Mouse (Mus musculus) 3T3-L1 (cell line): ENCODE measurements at regions not wholly inside any gene's neighbourhood (a gene's known extent, or its start where the extent isn't known, plus 50 kb on each side); places are given as distances from the start of the nearest gene placed in this dataset.

Experiments
- DNase-seq: peaks from one replicate; pipeline ENCODE4 v3.0.0-alpha.2; 2015; ENCODE audit warnings: low read depth, low spot score

- peak; percentile 28 for DNase-seq
Observed at GRCm38 (mm10) chr7:54734039-54734438, 101.3 kb upstream of the Luzp2 start.

GRCm38 (mm10) chr7:54734861-54735260, 100.4 kb upstream of the Luzp2 start:
- no peak for DNase-seq

DNA sequence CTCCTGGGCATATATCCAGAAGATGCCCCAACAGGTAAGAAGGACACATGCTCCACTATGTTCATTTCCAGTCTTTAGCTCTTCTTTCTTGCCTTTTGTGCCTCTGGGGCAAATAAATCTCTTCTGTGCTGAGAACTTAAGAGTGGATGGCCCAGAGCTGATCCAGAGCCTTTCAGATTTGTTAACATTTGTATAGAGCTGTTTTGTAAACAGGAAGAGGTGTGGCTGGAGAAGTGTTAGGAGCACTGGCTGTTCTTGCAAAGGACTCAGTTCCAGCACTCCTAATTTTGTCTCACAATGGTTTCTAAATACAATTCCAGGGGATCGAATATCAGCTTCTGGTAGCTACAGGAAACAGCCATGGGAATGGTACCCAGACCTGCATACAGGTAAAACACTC, 68.0 kb upstream of the Luzp2 start:
- no peak for DNase-seq

DNA sequence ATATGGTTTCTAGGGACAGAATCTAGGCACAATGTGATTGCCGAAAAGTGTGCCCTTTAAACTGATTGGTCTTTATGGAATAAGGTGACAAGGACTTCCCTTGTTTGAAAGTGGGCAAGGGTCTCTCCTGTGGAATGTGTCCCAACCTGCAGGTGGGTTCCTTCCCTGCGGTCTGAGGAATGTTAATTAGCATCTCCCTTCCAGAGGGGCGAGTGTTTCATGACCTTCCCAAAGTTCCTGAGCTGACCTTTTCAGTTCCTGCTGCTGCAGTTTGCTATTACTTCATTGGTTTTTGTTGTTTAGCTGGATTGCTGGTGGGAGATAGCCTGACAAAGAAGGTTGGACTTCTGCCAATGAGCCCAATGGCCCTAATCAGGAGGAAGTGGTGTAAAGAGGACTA, 66.6 kb upstream of the Luzp2 start:
- DNase-seq = no peak

DNA sequence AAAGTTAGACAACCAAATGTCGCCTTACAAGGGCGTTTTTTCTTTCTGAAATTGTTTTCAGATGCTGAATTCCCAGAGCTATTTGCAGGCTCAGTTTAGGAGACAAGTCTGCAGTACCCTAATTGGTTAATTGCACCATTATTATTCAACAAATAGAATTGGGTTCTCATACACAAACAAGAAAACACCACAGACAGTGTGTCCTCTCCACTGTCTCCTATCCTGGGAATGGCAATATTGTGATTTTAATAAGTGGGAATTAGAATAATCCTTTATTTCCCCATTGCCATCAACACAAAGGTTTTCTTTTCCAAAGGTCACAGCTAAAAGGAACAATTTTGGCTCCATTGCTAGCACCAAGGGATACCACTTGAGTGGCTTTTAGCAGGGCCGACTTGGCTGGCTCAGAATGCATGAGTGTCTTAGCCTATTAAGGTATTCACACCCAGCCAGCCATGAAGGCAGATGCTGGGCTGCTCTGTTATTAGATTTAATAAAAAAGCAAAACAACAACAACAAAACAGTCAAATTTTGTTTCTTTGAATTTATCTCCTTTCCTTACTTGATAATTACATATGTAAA, 53.3 kb upstream of the Luzp2 start:
- DNase-seq = no peak

DNA sequence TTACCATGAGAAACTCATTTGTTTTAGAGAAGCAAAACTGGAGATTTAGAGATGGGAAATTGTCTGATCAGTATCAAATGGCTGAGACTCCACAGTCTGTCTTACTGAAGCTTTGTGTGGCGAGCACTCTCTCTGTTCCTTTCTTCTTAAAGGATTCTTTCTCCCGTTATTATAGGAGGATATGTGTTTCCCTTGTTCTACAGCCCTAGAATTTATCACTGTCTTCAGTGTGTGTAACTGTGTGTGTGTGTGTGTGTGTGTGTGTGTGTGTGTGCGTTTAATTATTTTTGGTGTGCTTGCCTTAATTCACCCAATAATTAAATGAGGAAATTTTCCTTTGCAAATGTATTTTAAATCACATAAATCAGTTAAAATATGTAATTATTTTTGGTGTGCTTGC, 52.7 kb upstream of the Luzp2 start:
- DNase-seq = no peak

- DNase-seq = no peak
Observed at GRCm38 (mm10) chr7:54783550-54784529, 51.5 kb upstream of the Luzp2 start.
